Mouse (Mus musculus): ENCODE results near the gene Cisd1.

Cisd1 gene

GRCm38 (mm10) chr10:71339463-71339862 is 5.3 kb downstream of the Cisd1 start:
- CTCF ChIA-PET, result interaction anchor here (0.5 to 3.3 kb wide), 7 partner anchors 11 to 1055 kb away, joined by 3 to 15 read pairs (median 5); no protein-coding TSS in a partner anchor
- POLR2A ChIA-PET, result interaction anchor here in 3 of 4 experiments (0.7 to 1.9 kb wide), 9 partner anchors 8 to 66 kb away, joined by 3 to 8 read pairs (median 4); partner anchors contain the start of gene Ipmk (in 2 of the 3)

- POLR2A ChIA-PET, result interaction anchor here in 3 of 4 experiments (0.5 to 2.9 kb wide), 11 partner anchors 8 to 67 kb away, joined by 3 to 13 read pairs (median 4); partner anchors contain the start of genes Ipmk (in 2 of the 3) and Cisd1 (in 1 of the 3)
- CTCF ChIA-PET, result interaction anchor here (0.6 to 3.3 kb wide), 6 partner anchors 10 to 536 kb away, joined by 3 to 18 read pairs (median 4); no protein-coding TSS in a partner anchor
These were observed 6.4 kb downstream of the Cisd1 start for GRCm38 (mm10) chr10:71338156-71338905.

- ChIA-PET CTCF (interaction anchor here in 3 of 4 experiments (0.6 to 3.3 kb wide), 3 partner anchors 11 to 535 kb away, joined by 3 to 15 read pairs (median 3); no protein-coding TSS in a partner anchor), POLR2A (interaction anchor here in 2 of 4 experiments (0.5 to 2.9 kb wide), 6 partner anchors 8 to 57 kb away, joined by 3 to 13 read pairs (median 4); partner anchors contain the start of gene Cisd1 (in 1 of the 2))
These were observed 7.0 kb downstream of the Cisd1 start for GRCm38 (mm10) chr10:71337733-71338132.

- CTCF ChIA-PET, result interaction anchor here (0.6 to 1.4 kb wide), 13 partner anchors 9 to 1391 kb away, joined by 3 to 6 read pairs (median 3); partner anchors contain the start of genes Cisd1 (in 3 of the 4) and Ipmk (in 1 of the 4)
- POLR2A ChIA-PET, result interaction anchor here in 2 of 4 experiments (0.6 to 3.6 kb wide), 8 partner anchors 8 to 115 kb away, joined by 3 to 27 read pairs (median 4); partner anchors contain the start of genes Cisd1 (in 2 of the 2) and Ipmk (in 1 of the 2)
These were observed 11.9 kb downstream of the Cisd1 start for GRCm38 (mm10) chr10:71332859-71333258.

GRCm38 (mm10) chr10:71332376-71332775 is 12.4 kb downstream of the Cisd1 start:
- CTCF ChIA-PET, result interaction anchor here (0.6 to 1.4 kb wide), 14 partner anchors 9 to 1390 kb away, joined by 3 to 6 read pairs (median 4); partner anchors contain the start of genes Cisd1 (in 3 of the 4) and Ipmk (in 1 of the 4)

GRCm38 (mm10) chr10:71331908-71332307 is 12.8 kb downstream of the Cisd1 start:
- CTCF ChIA-PET, result interaction anchor here (0.7 to 1.3 kb wide), 9 partner anchors 10 to 1013 kb away, joined by 3 to 5 read pairs (median 4); partner anchors contain the start of gene Cisd1 (in 2 of the 4)
- POLR2A ChIA-PET, result interaction anchor here in 2 of 4 experiments (1.1 to 3.6 kb wide), 5 partner anchors 9 to 69 kb away, joined by 3 to 27 read pairs (median 4); partner anchors contain the start of genes Cisd1 (in 1 of the 2) and Ipmk (in 1 of the 2)

More at GRCm38 (mm10) chr10:71332376-71332775, 12.4 kb downstream of the Cisd1 start:
- POLR2A ChIA-PET, result interaction anchor here in 2 of 4 experiments (0.6 to 3.6 kb wide), 8 partner anchors 9 to 114 kb away, joined by 3 to 27 read pairs (median 4); partner anchors contain the start of genes Cisd1 (in 2 of the 2) and Ipmk (in 1 of the 2)

- ChIA-PET CTCF (interaction anchor here in 1 of 4 experiments (0.6 kb wide), 1 partner anchor 9 kb away, joined by 5 read pairs; no protein-coding TSS in a partner anchor), POLR2A (interaction anchor here in 2 of 4 experiments (0.7 to 1.0 kb wide), 2 partner anchors 18 to 19 kb away, joined by 3 to 4 read pairs; partner anchors contain the start of gene Ipmk (in 1 of the 2))
These were observed 14.7 kb downstream of the Cisd1 start for GRCm38 (mm10) chr10:71330070-71330469.

- CTCF ChIA-PET, result interaction anchor here in 2 of 4 experiments (0.9 to 1.1 kb wide), 2 partner anchors 27 to 72 kb away, joined by 3 read pairs; no protein-coding TSS in a partner anchor
- POLR2A ChIA-PET, result interaction anchor here in 3 of 4 experiments (0.6 to 1.6 kb wide), 4 partner anchors 18 to 70 kb away, joined by 3 to 4 read pairs (median 4); partner anchors contain the start of gene Ipmk (in 2 of the 3)
These were observed 15.5 kb downstream of the Cisd1 start for GRCm38 (mm10) chr10:71329295-71329694.

GRCm38 (mm10) chr10:71328870-71329269 is 15.9 kb downstream of the Cisd1 start:
- ChIA-PET CTCF (interaction anchor here in 3 of 4 experiments (0.7 to 1.1 kb wide), 5 partner anchors 10 to 73 kb away, joined by 3 read pairs; no protein-coding TSS in a partner anchor), POLR2A (interaction anchor here in 3 of 4 experiments (1.0 to 1.6 kb wide), 4 partner anchors 11 to 19 kb away, joined by 3 to 4 read pairs (median 4); partner anchors contain the start of genes Ipmk (in 2 of the 3) and Cisd1 (in 1 of the 3))

GRCm38 (mm10) chr10:71328382-71328781 is 16.4 kb downstream of the Cisd1 start:
- POLR2A ChIA-PET, result interaction anchor here in 2 of 4 experiments (1.0 to 1.6 kb wide), 3 partner anchors 12 to 19 kb away, joined by 3 to 4 read pairs (median 3); partner anchors contain the start of genes Cisd1 (in 1 of the 2) and Ipmk (in 1 of the 2)
- CTCF ChIA-PET, result interaction anchor here (0.6 to 1.1 kb wide), 5 partner anchors 11 to 73 kb away, joined by 3 read pairs; no protein-coding TSS in a partner anchor

- ChIA-PET POLR2A (interaction anchor here in 3 of 4 experiments (1.0 to 1.6 kb wide), 8 partner anchors 15 to 101 kb away, joined by 3 to 10 read pairs (median 6); partner anchors contain the start of genes Ipmk (in 2 of the 3) and Cisd1 (in 1 of the 3)), CTCF (interaction anchor here (0.5 to 2.5 kb wide), 21 partner anchors 11 to 396 kb away, joined by 3 to 16 read pairs (median 5); partner anchors contain the start of gene Cisd1 (in 1 of the 4))
These were observed 17.4 kb downstream of the Cisd1 start for GRCm38 (mm10) chr10:71327386-71327785.

GRCm38 (mm10) chr10:71326789-71327188 is 18.0 kb downstream of the Cisd1 start:
- POLR2A ChIA-PET, result interaction anchor here in 3 of 4 experiments (0.6 to 1.6 kb wide), 13 partner anchors 9 to 1155 kb away, joined by 3 to 10 read pairs (median 4); partner anchors contain the start of genes Ipmk (in 2 of the 3) and Cisd1 (in 1 of the 3)
- CTCF ChIA-PET, result interaction anchor here (0.5 to 2.5 kb wide), 58 partner anchors 9 to 396 kb away, joined by 3 to 16 read pairs (median 4); partner anchors contain the start of genes Cisd1 (in 1 of the 4) and Ipmk (in 1 of the 4)

- ChIA-PET POLR2A (interaction anchor here (0.6 to 1.9 kb wide), 16 partner anchors 10 to 1155 kb away, joined by 3 to 10 read pairs (median 4); partner anchors contain the start of genes Ipmk (in 2 of the 4) and Cisd1 (in 1 of the 4)), CTCF (interaction anchor here (0.5 to 2.5 kb wide), 58 partner anchors 8 to 222 kb away, joined by 3 to 16 read pairs (median 4); partner anchors contain the start of genes Cisd1 (in 1 of the 4) and Ipmk (in 1 of the 4))
These were observed 18.6 kb downstream of the Cisd1 start for GRCm38 (mm10) chr10:71326123-71326522.

- ChIA-PET CTCF (interaction anchor here in 3 of 4 experiments (0.6 to 1.6 kb wide), 8 partner anchors 17 to 864 kb away, joined by 3 to 5 read pairs (median 3); no protein-coding TSS in a partner anchor), POLR2A (interaction anchor here in 1 of 4 experiments (1.2 to 1.5 kb wide), 2 partner anchors 18 to 23 kb away, joined by 3 read pairs; partner anchors contain the start of gene Ipmk)
These were observed 21.1 kb downstream of the Cisd1 start for GRCm38 (mm10) chr10:71323669-71324068.

- POLR2A ChIA-PET, result interaction anchor here in 1 of 4 experiments (0.7 kb wide), 1 partner anchor 941 kb away, joined by 4 read pairs; no protein-coding TSS in a partner anchor
- CTCF ChIA-PET, result interaction anchor here in 1 of 4 experiments (1.3 to 1.6 kb wide), 2 partner anchors 11 to 14 kb away, joined by 3 to 4 read pairs; no protein-coding TSS in a partner anchor
These were observed 28.3 kb downstream of the Cisd1 start for GRCm38 (mm10) chr10:71316497-71316896.

GRCm38 (mm10) chr10:71316056-71316455 is 28.7 kb downstream of the Cisd1 start:
- CTCF ChIA-PET, result interaction anchor here in 1 of 4 experiments (1.3 to 1.6 kb wide), 2 partner anchors 10 to 14 kb away, joined by 3 to 4 read pairs; no protein-coding TSS in a partner anchor
- POLR2A ChIA-PET, result no interaction called here

- CTCF ChIA-PET, result no interaction called here
- POLR2A ChIA-PET, result no interaction called here
These were observed 30.2 kb downstream of the Cisd1 start for GRCm38 (mm10) chr10:71314596-71314995.
